Mouse (Mus musculus) spleen, postnatal 36 days (tissue): Measurements from ENCODE around the gene Agrn.

Experiments
- DNase-seq, 2 experiments: peaks; one replicate each; pipeline ENCODE4 v3.0.0; 2022; ENCODE audit warnings: low spot score in 2 of 2, mixed read lengths in 1 of 2

The Agrn gene

DNA sequence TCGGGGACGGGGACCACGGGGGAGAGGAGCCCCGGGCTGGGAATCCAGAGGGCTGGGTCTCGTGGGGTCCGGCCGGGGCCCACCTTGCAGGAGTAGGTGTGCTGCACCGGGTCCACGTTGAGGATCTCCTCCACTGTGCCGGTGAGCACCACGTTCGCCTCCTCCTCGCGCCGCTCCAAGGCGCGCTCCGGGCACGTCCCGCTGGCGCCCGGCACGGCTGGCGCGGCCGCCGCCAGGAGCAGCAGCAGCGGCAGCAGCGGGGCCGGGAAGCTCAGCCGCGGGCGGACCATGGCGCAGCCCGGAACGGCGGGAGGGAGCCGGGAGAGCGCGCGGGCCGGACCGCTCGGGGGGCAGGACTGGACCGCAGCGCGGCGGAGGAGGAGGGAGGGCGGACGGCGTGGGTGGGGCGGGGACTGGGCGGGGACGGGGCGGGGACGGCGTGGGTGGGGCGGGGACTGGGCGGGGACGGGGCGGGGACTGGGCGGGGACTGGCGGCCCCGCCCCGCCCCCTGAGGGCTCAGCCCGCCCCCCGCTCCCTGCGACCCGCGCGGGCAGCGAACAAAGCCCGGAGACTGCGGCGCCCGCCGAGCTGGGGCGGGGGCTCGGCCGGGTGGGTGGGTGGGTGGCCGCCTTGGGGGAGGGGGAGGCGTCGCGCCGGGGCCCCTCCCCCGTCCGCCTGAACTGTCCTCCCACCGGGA lies at the start of gene Agrn:
TSS of gene Agrn (minus strand) at position 358 of the 698 bp plus-strand sequence.
- peak; percentile 53 to 55 for DNase-seq

DNA sequence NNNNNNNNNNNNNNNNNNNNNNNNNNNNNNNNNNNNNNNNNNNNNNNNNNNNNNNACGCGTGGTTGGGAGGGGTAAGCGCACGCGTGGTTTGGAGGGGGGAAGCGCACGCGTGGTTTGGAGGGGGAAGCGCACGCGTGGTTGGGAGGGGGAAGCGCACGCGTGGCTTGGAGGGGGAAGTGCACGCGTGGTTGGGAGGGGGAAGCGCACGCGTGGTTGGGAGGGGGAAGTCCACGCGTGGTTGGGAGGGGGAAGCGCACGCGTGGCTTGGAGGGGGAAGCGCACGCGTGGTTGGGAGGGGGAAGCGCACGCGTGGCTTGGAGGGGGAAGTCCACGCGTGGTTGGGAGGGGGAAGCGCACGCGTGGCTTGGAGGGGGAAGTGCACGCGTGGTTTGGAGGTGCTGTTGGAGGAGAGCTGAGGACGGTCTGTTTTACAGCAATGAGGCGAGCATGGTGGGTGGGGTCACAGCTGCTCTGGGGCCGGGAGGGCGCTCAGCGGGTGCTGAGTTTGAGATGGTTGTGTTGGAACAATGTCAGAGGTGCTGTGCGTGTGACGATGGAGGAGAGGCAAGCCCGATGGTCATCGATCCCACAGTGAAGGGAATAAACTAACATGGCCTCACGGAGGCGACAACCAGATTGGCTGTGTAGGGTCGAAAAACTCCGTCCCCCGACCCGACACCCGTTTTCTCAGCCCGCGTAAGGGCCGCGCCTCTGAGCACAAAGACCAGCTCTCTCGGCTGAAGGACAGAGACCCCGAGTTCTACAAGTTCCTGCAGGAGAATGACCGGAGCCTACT lies 39.6 kb upstream of the Agrn start:
- no peak for DNase-seq

DNA sequence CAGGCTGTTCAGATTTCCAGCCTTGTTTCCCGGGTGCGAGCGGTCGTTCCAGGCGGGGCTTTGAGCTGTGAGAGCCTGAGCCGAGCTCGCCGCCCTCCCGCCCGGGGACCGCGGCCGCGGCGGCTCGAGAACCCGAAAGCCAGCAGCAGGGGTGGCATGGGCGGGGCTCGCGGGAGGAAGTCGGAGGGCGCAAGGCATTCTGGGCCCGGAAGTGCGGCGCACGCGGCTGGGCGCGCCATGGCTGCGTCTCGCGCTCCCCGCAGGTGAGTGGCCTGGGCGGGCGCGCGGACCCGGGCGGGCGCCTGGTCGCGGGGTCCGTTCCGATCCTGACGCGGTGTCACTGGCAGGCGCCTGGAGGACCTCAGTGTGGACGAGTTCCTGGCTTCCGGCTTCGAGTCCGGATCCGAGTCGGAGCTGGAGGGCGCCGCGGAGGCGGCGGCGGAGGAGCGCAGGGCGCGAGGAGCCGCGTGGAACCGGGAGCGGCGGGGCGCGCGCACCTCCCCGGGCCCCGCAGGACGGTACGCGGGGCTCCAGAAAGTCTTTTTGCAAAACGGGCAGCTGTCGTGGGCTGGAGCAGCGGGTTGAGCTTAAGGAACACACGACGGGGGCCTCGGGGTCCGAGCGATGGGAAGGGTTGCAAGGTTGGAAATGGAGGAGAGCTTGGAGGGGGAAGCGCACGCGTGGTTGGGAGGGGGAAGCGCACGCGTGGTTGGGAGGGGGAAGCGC lies 38.7 kb upstream of the Agrn start, which contains the start of gene Noc2l:
TSS of gene Noc2l (plus strand) at position 203 of the 726 bp plus-strand sequence.
- DNase-seq = peak; percentile 90 to 91

DNA sequence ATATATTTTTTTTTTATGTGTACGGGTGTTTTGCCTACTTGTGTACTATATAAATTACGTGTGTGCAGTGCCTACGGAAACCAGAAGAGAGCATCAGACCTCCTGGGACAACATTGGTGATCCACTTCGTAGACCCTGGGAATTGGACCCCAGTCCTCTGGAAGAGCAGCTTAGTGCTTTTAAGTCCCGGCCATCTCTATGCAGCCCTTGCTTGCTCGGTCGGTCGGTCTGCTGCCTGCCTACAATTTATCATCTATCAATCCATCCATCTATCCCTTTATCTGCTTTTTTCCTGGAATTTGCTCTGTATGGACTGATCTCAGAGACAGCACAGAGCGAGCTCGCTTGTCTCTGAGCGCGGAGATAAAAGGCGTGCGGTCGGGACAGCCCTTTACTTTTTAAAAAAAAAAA lies 38.1 kb upstream of the Agrn start:
- DNase-seq = no peak

DNA sequence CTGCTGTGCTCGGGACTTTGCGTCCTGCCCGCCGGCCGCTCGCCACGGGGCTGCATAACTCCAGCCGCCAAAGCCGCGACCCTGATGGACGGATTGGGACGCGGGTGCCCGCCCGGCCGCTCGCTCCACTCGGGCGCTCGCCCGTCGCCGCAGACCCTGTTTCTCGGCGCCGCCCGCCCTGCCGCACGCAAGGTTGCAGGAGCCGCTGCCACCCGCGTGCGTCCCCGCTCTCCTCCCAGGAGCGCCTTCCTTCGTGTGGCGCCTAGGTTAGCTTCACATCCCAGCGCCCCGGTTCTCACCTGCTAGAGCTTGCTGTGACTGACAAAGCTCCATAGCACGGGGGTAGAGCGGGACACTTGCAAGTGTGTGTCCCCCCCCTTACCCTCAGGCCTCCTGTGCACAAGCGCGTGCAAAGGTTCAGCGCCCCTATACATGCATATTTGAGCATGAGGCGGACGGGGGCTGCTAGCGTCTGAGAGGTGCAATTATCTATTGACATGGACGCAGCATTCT lies 37.5 kb upstream of the Agrn start, which contains the start of gene Plekhn1:
TSS of gene Plekhn1 (minus strand) at position 157 of the 513 bp plus-strand sequence.
- peak; percentile 73 to 76 for DNase-seq

DNA sequence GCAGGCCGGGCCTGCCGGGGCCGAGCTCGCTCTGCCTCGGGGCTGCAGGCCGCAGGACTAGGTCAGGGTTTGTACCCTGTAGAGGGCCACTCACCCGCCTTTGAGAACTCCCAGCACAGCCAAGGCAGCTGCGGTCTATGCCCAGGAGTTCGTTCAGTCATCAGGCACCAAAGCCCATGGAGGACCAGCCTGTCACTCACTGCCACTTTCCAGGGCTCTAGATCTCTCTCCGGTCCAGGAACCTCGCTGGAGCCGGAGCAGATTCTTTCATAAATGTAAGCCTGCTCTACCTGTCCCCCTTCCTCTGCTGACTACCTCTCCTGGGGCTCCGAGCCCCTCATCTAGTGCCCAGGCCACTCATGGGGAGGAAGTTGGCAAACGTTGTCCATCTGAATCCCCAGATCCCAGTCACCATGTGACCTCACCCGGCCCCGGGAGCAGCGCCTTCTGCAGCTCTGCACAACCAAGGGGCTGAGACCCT lies 36.8 kb upstream of the Agrn start:
- DNase-seq = no peak

DNA sequence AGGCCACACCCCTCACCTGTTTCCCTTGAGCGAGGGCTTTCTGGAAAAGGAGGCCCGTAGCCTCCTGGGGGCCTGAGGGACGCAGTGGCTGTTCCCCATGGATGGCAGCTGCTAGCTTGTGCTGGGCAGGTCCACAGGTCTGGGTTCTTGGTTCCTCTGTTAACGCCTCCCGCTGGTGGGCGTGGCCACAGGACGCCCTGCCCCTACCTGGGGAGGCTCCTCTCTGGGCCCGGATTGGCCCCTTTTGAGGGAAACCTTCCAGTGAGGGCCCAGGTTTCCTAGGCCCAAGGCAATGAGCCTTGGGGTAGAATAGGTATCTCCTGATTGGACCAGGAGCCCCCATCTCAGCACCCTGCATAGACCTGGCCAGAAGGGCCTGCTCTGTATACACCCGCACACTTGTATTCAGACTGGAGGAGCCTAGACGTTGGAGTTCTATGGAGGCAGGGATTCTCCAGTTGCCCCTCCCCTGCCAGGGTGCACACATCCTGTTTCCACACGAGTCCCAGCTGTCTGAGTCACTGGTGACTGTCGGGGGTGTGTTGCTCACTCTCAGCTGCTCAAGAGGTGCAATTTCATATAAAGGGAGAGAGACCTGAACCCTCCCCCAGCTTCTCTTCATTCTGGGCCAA lies 31.2 kb upstream of the Agrn start:
- no peak for DNase-seq

DNA sequence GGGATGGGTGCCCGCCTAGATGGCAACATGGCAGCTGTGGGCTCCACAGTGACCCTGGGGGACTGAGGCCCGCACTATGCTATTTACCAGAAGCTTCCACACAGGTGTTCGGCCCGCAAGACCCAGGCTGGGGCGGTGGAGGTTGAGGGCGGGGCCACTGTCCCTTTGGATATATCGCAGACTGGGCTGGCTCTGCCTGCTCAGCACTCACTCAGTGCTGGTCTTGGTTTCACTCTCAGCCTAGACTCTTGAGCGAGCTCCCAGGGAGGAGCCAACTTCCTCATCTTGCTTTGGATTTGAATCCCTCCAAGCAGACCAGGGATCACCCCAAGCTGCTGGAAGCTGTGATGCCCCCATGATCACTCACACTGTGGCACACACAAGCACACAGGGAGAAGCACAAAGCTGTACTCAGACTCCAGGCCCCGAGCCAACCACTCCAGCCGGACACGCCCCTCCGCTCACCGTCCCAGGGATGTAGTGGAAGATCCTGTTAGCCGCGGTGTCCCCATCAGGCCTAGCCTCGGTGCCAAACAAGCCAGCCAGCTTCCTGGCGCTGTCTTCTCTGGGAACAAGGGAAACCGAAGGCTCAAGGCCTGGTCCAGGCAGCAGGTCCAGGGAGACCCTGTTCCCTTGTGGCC lies 30.6 kb upstream of the Agrn start:
- no peak for DNase-seq

DNA sequence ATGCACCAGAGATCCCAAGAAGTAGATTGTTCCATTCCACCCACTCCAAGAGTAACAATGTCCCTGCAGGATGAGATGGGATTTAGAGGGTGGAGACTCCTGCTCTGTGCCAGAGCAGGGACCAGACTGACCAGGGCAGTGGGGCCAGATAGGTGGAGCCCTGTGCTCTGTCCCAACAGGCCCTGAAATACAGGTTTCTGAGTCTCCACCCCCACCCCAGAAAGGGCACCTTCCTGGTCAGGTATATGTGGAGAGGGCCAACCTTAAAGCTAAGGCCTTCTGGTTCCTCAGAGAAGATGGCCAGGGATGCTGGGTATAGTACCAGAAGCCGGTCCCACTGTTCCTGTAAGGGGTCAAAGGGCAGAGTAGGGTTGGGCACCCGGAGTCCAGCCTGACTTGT lies 27.0 kb upstream of the Agrn start:
- DNase-seq = no peak

DNA sequence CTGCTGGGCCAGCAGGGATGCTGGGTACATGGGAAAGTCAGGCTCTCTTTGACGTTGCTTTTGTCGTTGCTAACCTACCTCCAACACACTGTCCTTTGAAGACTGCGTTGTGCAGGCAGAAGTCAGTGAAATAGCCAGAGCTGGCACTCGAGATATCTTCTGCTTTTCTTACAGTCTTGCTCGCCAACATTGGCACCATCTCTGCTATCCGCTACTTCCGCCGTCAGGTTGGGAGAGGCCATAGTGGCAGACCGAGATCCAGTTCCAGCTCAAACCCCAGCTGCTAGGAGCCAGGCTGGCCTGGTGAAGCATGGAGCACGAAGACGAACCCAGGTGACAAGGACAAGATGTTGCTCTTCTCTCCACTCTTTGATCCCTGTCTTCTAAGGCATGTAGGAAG lies 22.6 kb upstream of the Agrn start:
- DNase-seq = no peak

DNA sequence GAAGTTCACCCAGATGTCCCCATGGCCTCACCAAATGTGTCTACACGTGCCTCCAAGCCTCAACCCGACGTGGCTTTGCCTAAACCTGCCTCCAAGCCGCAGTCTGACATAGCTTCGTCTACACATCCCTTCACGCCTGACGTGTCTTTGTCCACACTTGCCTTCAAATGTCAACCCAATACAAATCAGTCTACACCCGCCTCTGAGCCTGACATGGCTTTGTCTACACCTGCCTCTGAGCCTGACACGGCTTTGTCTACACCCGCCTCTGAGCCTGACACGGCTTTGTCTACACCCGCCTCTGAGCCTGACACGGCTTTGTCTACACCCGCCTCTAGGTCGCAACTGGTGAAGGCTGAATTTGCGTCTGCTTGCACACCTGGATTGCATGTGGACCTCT lies 20.6 kb upstream of the Agrn start:
- peak in 1 of 2 experiments; percentile 22 for DNase-seq

DNA sequence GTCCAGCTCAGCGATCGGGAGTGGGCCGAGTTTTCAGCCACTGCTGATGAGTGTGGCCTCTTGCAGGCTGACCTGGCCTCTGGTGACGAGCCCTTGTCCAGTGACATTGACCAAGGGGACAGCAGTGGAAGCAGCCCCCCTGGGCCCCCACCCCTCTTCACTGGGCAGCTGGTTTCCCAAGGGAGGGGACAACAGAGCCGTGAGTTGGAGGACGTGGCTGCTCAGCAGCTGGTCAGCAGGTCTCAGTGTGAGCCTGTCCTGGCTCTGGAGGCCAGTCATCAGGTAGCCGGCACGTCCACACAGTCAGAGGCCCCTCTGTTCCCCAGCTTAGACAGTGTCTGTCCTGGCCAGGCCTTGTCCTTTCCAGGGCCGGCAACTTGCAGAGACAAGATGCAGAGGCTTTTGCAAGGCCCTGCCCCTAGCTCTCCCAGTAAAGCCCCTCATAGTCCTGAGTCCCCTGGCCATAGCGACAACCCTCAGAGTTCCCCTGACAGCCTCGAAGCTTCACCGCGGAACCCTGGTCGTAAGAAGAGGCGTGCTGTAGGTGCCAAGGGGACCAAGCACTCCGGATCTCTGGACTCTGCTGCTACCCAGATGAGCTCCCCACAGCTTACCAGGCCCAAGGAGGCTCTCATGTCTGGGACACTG lies 19.9 kb upstream of the Agrn start:
- DNase-seq = no peak

DNA sequence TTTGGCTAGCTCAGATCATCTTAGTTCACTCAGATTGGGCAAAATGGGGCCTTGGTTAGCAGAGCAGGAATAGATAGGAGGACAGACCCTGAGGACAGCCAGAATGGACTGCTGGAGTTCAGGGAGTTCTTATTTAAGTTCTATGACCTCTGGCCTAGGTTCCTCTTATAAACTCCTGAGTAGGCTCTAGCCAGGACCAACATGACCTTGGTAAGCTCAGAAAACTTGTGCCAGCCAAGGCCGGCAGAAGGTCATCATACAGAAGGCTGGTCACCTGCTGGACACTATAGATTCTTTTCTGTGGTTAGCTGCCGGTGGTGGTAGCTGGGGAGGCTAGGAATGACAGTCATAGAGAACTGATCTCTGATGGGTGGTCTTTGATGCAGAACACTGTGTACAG lies 18.9 kb upstream of the Agrn start:
- DNase-seq = no peak

DNA sequence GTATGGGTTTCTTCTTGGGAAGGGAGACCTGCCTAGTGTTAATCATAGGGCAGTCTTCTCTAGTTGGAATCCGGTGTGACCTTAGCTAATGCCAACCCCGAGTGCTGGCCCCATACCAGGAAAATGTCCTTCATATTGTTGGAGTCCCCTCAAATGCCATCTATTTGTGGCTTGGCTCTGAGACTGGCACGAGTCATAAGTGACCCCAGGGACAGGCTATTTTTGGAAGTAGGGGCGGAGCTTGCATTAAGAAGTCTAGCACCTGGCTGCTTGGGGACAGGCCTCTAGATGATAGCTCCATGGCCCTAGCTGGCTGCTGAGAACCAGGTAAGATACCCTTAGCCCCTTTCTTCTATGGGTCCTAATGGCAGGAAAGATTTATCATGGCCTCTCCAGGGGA lies 18.4 kb upstream of the Agrn start, which contains the start of gene Perm1:
TSS of gene Perm1 (plus strand) at position 220 of the 400 bp plus-strand sequence.
- DNase-seq = no peak

DNA sequence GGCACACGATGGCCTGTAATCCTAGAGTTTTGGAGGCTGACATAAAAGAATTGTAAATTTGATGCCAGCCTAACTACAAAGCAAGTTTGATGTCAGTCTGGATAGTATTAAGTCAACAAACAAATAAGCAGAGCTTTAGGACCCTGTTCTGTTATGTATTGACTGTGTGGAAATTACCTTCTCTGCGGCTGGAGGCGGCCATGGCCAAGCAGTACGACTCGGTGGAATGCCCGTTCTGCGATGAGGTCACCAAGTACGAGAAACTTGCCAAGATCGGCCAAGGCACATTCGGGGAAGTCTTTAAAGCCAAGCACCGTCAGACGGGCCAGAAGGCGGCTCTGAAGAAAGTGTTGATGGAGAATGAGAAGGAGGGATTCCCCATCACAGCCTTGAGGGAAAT lies 15.8 kb upstream of the Agrn start:
- no peak for DNase-seq

DNA sequence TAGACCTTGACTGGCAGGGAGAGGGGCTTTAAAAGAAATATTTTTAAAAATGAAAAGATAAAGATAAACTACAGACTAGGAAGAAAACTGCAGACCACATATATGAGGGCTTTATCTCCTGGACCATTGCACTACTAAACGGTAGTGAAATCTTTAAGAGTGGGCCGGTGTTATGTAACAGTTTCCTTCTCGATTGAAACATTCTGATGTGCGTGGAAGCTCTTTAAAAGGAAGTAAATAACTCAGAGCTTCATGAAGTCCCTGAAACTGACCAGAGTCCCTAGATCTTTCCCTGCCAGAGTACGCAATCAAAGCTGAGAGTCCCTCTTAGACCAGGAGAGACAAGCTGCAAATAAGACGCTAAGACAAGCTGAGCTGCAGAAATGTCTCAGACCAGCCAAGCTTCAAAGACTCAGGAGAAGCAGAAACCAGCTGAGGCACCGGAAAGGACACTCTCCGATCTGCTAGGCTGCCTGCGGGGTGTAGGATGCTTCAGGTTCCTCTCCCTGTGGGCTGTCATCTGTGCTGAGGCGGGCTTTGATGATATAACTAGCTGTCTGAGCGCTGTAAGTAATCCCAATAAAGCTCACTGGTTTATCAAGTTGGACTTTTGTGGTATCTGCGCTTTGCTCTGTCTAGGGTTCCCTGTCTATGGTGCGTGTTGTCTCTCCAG lies 12.8 kb upstream of the Agrn start:
- no peak for DNase-seq

DNA sequence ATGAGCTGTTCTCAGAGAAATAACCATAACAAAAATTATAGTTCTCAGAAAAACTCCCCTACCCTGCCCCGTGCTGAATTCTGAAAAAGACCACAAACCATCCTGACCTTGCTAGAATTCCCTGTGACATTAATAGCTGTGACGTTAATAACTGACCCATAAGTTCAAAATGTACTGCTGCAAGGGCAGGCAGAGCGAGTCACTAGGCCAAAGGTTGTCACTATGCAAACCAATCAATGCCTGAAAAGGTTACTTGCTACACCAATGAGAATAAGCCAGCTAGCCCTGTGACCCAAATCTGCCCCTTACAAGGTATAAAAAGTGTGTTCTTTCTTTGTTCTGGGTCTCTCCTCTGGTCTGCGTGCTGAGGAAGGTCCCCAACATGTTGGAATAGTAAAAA lies 11.6 kb upstream of the Agrn start:
- DNase-seq = no peak

DNA sequence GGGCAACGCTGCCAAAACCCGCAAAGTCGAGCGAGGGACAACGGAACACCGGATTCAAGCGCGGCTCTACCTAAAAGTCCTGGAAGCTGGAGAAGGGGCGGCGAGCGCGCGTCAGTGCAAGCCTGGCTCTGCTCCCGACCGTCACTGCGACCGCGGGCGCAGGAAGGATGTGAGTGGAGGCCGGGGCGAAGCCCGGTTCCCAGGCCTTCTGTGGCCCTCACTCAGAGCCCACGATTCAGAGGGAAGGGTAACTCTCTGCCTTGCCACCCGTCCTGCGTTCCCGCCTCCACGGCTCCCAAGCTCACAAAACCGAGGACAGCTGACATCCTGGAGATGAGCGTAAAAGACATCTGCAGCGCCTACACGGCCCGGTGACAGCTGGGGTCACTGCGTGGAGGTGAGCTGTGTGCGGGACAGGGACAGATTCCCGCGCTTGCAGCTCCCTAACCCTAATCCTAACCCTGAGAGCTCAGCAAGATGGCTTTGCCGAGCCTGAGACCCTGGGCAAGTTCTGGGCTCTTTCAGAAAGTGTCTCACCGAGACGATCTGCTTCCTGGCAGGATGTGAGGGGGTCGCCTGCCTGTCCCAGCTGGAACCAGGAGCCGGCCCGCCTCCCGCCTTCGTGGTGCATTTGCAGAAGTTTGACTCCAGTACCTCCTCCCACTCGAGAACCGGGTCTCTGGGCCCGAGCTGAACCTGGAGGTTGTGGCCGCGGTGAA lies 6.3 kb upstream of the Agrn start:
- DNase-seq = no peak

DNA sequence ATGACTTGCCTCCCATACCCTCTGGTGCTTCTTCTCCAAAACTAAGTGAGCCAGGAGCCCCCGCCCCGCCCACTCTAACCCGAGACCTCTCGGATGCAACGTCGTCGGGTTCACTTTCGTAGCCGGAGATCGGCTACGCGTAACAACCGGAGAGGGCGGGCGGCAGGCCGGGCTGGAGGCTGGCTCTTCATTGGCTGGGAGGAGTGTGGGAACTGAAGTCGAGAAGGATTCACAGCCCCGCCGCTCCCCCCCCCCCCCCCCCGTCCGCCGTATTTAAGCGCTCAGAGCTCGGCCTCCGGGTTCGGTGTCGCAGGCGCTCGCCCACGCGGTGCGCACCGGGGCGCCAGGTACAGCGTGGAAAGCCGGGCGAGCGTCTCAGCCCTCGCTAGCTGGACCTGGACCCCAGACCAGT lies 5.7 kb upstream of the Agrn start, which contains the start of gene AW011738:
TSS of gene AW011738 (plus strand) at position 304 of the 412 bp plus-strand sequence.
- peak; percentile 80 to 82 for DNase-seq
